In genomic region chr3:101985634-101986033, GRCm38 (mm10) we compare ENCODE assay signal across 10 mouse cellular contexts.
"Had no signal": no experiment of that assay in that cellular context is flagged by ENCODE, and none has a peak within 500 bp of the region (broad histone marks: within the 10 kb centered on the region; RNA-seq: fewer than 3 reads in every experiment).

No protein-coding gene starts in this region.

- DNase-seq: kidney, postnatal 10 days; kidney, postnatal 36 days; layer of hippocampus, postnatal 36 days; liver, embryonic 13.5 days; lung, adult 2 months; lung, postnatal 14 days; lung, postnatal 4 days; right cerebral cortex, postnatal 25 days; spleen, adult 18-20 months; thymus, postnatal 25 days had no signal
